Mouse (Mus musculus) olfactory bulb, adult 2 months (tissue): Measurements from ENCODE around the gene Dirc2. TPM values are rescaled to one million over a fixed set of nuclear protein-coding genes. Genes with fewer than 3 reads are reported as not detected.

Experiments used
- H3K27ac ChIP-seq: fragments of 200-500 bp; 2 replicates; pipeline ENCODE4 v1.5.1; 2012; ENCODE audit warnings: low read depth, low read length; ENCODE audit not compliant: insufficient read depth
- H3K4me1 ChIP-seq: fragments of 200-500 bp; 2 replicates; pipeline ENCODE4 v1.6.1; 2012; ENCODE audit warnings: low read length; ENCODE audit not compliant: control insufficient read depth, insufficient read depth
- H3K4me3 ChIP-seq: fragments of 200-500 bp; 2 replicates; pipeline ENCODE4 v1.5.1; 2012; ENCODE audit warnings: mild to moderate bottlenecking, low read depth, low read length, moderate library complexity; ENCODE audit not compliant: insufficient read depth
- CTCF ChIP-seq: fragments of 200-500 bp; IDR thresholded peaks from 2 replicates; pipeline ENCODE4 v1.5.1; 2012; ENCODE audit warnings: low read depth, mild to moderate bottlenecking, low read length, moderate library complexity; ENCODE audit not compliant: insufficient read depth
- POLR2A ChIP-seq: fragments of 200-500 bp; IDR thresholded peaks from 2 replicates; pipeline ENCODE4 v1.6.1; 2012; ENCODE audit warnings: mild to moderate bottlenecking, low read depth, low read length, moderate library complexity; ENCODE audit not compliant: insufficient read depth
- WGBS: fragments of 180-500 bp; shearing (Covaris S2); methylation state at CpG from one replicate; pipeline ENCODE4 v1.1.7; 2018; 5-methylcytosine and 5-hydroxymethylcytosine counted together
- polyA plus RNA-seq: library from polyadenylated mRNA; stranded (reverse); fragments of >200 nt; gene quantifications from 2 replicates; pipeline ENCODE4 v1.2.4, GENCODE M21; 2012; ENCODE audit warnings: low replicate concordance; ENCODE audit not compliant: missing spikeins, insufficient read depth, insufficient read length

The Dirc2 gene
- polyA plus RNA-seq, 1 experiment, result not detected

DNA sequence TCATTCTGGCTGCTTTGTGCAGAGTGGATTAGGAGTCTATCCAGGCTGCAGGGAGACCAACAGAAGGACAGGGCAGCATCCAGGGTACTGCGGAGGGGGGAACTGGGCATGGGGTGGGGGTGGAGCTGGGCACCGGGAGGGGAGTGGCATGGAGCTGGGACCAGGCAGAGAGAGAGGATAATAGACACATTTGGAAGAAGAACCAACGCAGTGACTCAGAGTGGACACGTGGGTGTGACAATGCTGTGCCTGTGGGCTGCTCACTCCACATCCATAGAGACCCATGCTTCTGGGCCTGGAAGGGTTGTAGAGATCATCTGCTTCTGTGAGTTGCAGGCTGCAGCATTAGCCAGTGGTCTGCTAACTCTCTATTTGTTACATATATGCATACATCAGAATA is 120.3 kb downstream of the Dirc2 start:
- no peak overlapping the region for H3K4me3 ChIP-seq
- WGBS, result 40% methylated on average over 4 of the region's 4 CpGs
- H3K4me1 ChIP-seq, result peaks cover 10% of the 10 kb centered on the region
- H3K27ac ChIP-seq, result no peak overlapping the region
- TF ChIP-seq CTCF (no peak), POLR2A (no peak)

Other genes with a start within 250 kb of the Dirc2 start
- not detected in 2 replicates for gene Sema5b, start 228.2 kb downstream of the Dirc2 start, polyA plus RNA-seq
- gene Hspbap1, start 1.0 kb upstream of the Dirc2 start, polyA plus RNA-seq, result not detected in 2 replicates
- not detected in 2 replicates for gene Parp14, start 102.2 kb upstream of the Dirc2 start, polyA plus RNA-seq
- not detected in 2 replicates for gene Parp9, start 169.1 kb upstream of the Dirc2 start, polyA plus RNA-seq
- gene Dtx3l, start 169.8 kb upstream of the Dirc2 start, polyA plus RNA-seq, result not detected in 2 replicates
- 130 TPM in 1 of 2 replicates, not detected in the other for gene Kpna1, start 209.4 kb upstream of the Dirc2 start, polyA plus RNA-seq